Mouse (Mus musculus) heart, embryonic 16.5 days (tissue): Measurements from ENCODE around the gene Atp2a3. TPM values are rescaled to one million over a fixed set of nuclear protein-coding genes. Genes with fewer than 3 reads are reported as not detected.
A peak's percentile ranks its signal among the peaks of the same experiment; 100 is the strongest.

Experiments used
- ATAC-seq: fragments of 200-750 bp; cut with Nextera tagmentation; replicated peaks from 2 replicates; pipeline ENCODE4 v1.8.0; 2017; ENCODE audit warnings: moderate number of reproducible peaks; ENCODE audit not compliant: insufficient read depth, low FRiP score; ENCODE audit errors: extremely low read depth
- H3K27ac ChIP-seq: fragments of 300-500 bp; sonication (generic); 2 replicates; pipeline ENCODE4 v1.5.1; 2014; ENCODE audit warnings: mild to moderate bottlenecking, low read length, control low read depth, moderate library complexity
- H3K27me3 ChIP-seq: fragments of 300-500 bp; sonication (generic); 2 replicates; pipeline ENCODE4 v1.6.1; 2014; ENCODE audit warnings: low read length, mixed read lengths; ENCODE audit not compliant: control insufficient read depth, insufficient read depth
- H3K36me3 ChIP-seq: fragments of 300-500 bp; sonication (generic); 2 replicates; pipeline ENCODE4 v1.6.1; 2014; ENCODE audit not compliant: control insufficient read depth, insufficient read depth
- H3K4me1 ChIP-seq: fragments of 300-500 bp; sonication (generic); 2 replicates; pipeline ENCODE4 v1.6.1; 2014; ENCODE audit warnings: low read length, mixed read lengths; ENCODE audit not compliant: control insufficient read depth, insufficient read depth
- H3K4me2 ChIP-seq: fragments of 300-500 bp; sonication (generic); 2 replicates; pipeline ENCODE4 v1.6.1; 2014; ENCODE audit warnings: low read depth, mild to moderate bottlenecking, control low read depth, low read length
- H3K4me3 ChIP-seq: fragments of 300-500 bp; sonication (generic); 2 replicates; pipeline ENCODE4 v1.5.1; 2014; ENCODE audit warnings: mild to moderate bottlenecking, control low read depth, low read length
- H3K9ac ChIP-seq: fragments of 300-500 bp; sonication (generic); 2 replicates; pipeline ENCODE4 v1.6.1; 2014; ENCODE audit warnings: low read length, control low read depth
- H3K9me3 ChIP-seq: fragments of 300-500 bp; sonication (generic); replicated peaks from 2 replicates; pipeline ENCODE4 v1.6.1; 2016; ENCODE audit warnings: low read length; ENCODE audit not compliant: control insufficient read depth
- WGBS: fragments of 180-500 bp; shearing (Covaris S2); extraction: QIAGEN DNeasy Blood & Tissue Kit; methylation state at CpG from one replicate; pipeline ENCODE4 v1.1.7; 2014; 5-methylcytosine and 5-hydroxymethylcytosine counted together
- polyA plus RNA-seq: library from polyadenylated mRNA; unstranded; fragments of >200 nt; fragmentation: Nextera tagmentation; extraction: Ambion mirVana; gene quantifications from 2 replicates; pipeline ENCODE4 v1.2.1, GENCODE M21; 2015

Atp2a3 gene
- polyA plus RNA-seq, 1 experiment from 2014 or later, result 14.9 TPM

DNA sequence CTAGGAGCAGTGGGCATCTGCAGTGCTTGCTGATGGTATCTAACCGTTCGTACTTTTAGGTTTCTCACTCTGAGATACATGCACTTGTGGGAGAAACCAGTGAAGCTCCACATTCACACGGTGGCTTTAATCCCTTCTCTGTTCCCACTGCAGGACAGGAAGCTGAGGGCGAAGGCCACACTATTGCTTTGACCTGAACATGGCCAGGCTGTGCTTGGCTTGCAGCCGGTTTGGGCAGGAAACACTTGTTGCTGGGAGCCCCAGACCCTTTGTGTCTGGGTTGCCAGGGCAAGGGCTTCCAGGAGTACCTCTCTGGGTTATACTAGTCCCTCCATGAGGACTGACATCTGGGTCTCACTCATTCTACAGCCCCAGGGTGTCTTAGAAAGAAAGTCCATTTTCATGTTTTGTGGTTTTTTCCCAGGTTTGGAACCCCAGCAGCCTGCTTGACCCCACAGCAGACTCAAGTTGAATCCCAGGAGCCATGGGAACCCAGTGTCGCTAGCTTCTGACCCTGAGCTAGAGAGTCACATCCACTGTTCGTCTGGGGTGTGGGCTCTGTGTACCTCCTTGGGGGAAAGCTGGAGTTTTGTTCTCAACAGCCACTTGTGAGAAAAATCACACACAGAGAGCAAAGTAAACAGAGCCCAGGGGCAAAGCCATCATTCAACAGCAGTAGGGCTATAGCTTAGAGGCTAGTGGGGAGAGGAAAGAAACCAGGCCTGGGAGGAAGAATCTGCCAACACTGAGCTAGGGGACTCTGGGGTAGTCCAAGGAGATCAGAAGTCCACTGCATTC, 15.8 kb upstream of the Atp2a3 start:
- Histone ChIP-seq H3K4me3 (no peak overlapping the region), H3K4me1 (peaks cover 25% of the 10 kb centered on the region), H3K9ac (no peak overlapping the region), H3K4me2 (no peak overlapping the region), H3K36me3 (no peaks in the 10 kb centered on the region), H3K27me3 (no peaks in the 10 kb centered on the region; the same call in 1 of the 2 replicates), H3K9me3 (no peaks in the 10 kb centered on the region), H3K27ac (peak overlapping the region; percentile 74)
- 43% methylated on average over 7 of the region's 7 CpGs for WGBS
- no peak for ATAC-seq

DNA sequence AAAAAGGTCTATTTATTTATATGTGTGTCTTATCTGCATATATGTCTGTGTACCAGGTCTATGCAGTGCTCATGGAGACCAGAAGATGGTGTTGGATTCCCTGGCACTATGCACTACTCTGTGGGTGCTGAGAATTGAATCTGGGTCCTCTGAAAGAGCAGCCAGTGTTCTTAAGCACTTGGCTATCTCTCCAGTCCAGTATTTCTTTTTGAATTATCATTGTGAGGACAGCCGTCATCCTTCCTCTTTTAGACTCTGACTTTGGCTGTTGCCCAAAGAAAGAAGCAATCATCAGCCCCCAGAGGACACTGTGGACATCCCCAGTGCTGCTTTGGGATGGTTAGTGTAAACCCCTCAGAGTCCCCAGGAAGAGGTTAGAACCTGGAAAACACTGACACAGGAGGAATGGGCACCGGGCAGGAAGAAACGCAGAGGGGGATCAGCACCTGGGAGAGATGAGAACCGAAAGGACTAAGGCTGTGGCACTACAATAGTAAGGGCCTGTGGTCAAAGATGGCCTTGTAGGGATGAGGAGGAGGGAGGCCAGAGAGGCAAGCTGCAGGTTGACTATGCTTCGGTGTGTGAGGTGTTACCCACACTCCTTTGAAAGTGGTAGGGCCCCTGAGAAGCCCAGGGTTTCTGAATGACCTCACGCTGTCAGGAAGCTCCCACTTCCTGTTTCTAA, 15.0 kb upstream of the Atp2a3 start:
- Histone ChIP-seq H3K4me1 (peaks cover 26% of the 10 kb centered on the region), H3K9me3 (no peaks in the 10 kb centered on the region), H3K4me2 (0 out of 2 replicates have a peak overlapping the region, but pooled peaks have one; percentile 28), H3K4me3 (no peak overlapping the region), H3K27ac (peak overlapping the region; percentile 74), H3K27me3 (no peaks in the 10 kb centered on the region; the same call in 1 of the 2 replicates), H3K9ac (no peak overlapping the region), H3K36me3 (no peaks in the 10 kb centered on the region)
- WGBS, result 24% methylated on average over 6 of the region's 6 CpGs
- peak; percentile 56 for ATAC-seq

DNA sequence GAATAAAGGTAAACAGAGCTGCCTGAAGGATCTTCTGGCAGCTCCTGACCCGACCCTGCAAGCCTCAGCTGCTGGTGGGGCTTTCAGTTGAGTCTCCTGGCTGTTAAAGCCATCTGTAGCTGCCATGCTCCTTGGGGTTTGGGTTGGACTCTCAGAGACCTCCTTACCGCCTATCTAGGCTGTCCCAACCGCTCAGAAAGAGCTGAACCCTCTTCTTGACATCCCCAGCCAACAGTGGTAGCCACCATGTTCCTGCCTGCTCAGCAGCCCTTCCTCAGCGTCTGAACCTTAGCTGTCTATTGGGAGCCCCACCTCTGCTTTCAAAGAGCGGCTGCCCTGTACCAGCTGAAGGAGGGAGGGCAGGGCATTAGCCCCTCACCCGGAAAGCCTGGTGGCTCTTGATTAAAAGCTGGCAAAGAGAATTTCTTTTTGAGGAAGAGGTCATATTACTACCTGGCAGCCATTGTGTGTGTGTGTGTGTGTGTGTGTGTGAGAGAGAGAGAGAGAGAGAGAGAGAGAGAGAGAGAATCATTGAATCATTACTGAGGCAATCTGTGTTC, 14.3 kb upstream of the Atp2a3 start:
- H3K4me1 ChIP-seq, result peaks cover 32% of the 10 kb centered on the region
- H3K4me3 ChIP-seq, result no peak overlapping the region
- peak overlapping the region; percentile 74 for H3K27ac ChIP-seq
- no peak for ATAC-seq
- 31% methylated on average over 6 of the region's 6 CpGs for WGBS
- H3K9ac ChIP-seq, result no peak overlapping the region
- H3K27me3 ChIP-seq, result no peaks in the 10 kb centered on the region; the same call in 1 of the 2 replicates
- H3K9me3 ChIP-seq, result no peaks in the 10 kb centered on the region
- H3K4me2 ChIP-seq, result peak overlapping the region; percentile 28; the same call in 1 of the 2 replicates
- no peaks in the 10 kb centered on the region for H3K36me3 ChIP-seq

DNA sequence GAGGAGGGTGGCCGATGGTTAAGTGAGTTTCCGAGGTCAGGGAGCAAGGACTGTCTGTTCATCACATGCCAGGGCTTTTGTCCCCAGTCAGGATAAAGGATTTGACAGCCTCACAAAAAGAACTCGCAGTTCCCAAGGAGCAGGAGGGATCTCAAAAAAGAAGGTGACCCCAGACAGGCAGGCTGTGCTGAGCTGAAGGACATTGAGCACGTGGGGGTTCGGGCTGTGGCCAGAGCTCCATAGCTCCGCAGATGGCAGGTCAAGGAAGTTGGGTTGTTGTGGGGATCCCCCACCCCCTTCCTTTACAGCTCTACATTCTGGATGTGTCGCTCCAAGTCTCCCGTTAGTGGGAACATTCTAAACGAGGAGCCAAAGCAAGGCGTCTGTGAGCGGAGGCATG, 13.1 kb upstream of the Atp2a3 start:
- no peak for ATAC-seq
- no peak overlapping the region for H3K4me2 ChIP-seq
- WGBS, result 65% methylated on average over 11 of the region's 11 CpGs
- H3K27me3 ChIP-seq, result no peaks in the 10 kb centered on the region; the same call in 1 of the 2 replicates
- no peaks in the 10 kb centered on the region for H3K9me3 ChIP-seq
- peaks cover 41% of the 10 kb centered on the region for H3K4me1 ChIP-seq
- no peaks in the 10 kb centered on the region for H3K36me3 ChIP-seq
- no peak overlapping the region for H3K9ac ChIP-seq
- no peak overlapping the region for H3K4me3 ChIP-seq
- no peak overlapping the region for H3K27ac ChIP-seq

DNA sequence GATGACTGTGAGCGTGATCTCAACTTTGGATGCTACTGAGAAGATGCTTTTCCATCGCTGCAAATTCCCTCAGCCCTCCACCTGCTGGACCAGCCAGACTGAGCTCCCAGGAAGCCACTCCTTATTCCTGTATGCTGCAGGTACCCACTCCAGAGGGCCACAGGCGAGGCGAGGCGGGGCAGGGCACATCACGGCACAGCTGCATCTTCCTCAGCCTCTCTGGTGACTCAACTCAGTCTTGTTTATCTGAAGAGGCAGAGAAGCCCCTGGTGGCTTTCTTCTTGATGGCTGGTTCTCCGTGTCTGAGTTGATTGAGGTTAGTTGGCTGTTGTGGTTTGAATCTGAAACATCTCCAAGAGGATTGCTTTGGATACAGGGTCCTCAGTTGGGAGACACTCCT, 12.7 kb upstream of the Atp2a3 start:
- 72% methylated on average over 7 of the region's 7 CpGs for WGBS
- H3K9me3 ChIP-seq, result no peaks in the 10 kb centered on the region
- no peak overlapping the region for H3K4me2 ChIP-seq
- H3K4me3 ChIP-seq, result no peak overlapping the region
- no peak for ATAC-seq
- no peak overlapping the region for H3K9ac ChIP-seq
- H3K4me1 ChIP-seq, result peaks cover 45% of the 10 kb centered on the region
- H3K36me3 ChIP-seq, result no peaks in the 10 kb centered on the region
- no peaks in the 10 kb centered on the region for H3K27me3 ChIP-seq
- H3K27ac ChIP-seq, result no peak overlapping the region

DNA sequence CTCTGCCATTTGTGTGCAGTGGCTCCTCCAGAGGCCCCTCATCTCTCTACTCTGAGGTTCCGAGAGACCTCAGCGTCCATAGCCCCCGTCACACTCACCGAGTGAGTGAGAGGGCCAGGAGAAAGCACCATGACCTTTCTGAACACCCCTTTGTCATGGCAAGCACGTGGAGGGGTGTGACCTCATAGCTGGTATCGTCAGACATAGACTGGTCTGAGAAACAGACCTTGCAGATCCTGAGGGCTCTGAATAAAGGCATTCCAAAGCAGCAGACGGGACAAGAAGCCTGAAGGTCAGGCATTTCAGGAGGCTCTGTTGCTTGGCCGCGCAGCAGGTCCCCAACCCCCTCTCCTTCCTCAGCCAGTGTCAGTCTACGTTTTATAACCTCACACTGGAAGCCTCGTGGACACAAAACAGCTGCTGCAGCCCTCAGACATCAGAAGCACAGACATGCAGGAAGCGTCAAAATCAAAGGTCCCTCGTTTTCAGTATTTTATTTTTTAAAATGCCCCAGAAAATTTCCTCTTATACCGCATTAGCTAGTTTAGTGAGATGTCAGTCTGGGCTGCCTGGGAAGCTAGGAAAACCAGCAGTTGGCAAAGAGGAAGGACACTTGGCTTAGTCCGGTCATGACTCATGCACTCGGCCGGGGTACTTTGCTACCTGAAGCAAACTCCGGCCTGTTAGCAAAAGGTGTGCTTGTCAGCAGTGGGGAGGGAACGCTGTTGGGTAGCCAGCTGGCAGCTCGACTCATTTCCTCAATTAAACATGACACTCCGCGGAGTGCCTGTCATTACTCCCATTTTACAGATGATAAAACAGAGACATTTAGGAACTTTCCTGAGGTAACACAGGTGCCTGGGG, 9.6 kb upstream of the Atp2a3 start:
- peaks cover 42% of the 10 kb centered on the region for H3K4me1 ChIP-seq
- H3K27ac ChIP-seq, result 0 out of 2 replicates have a peak overlapping the region, but pooled peaks have one; percentile 23
- H3K9me3 ChIP-seq, result no peaks in the 10 kb centered on the region
- no peak for ATAC-seq
- no peak overlapping the region for H3K4me3 ChIP-seq
- 54% methylated on average over 22 of the region's 22 CpGs for WGBS
- no peaks in the 10 kb centered on the region for H3K27me3 ChIP-seq
- no peaks in the 10 kb centered on the region for H3K36me3 ChIP-seq
- no peak overlapping the region for H3K9ac ChIP-seq
- H3K4me2 ChIP-seq, result no peak overlapping the region

DNA sequence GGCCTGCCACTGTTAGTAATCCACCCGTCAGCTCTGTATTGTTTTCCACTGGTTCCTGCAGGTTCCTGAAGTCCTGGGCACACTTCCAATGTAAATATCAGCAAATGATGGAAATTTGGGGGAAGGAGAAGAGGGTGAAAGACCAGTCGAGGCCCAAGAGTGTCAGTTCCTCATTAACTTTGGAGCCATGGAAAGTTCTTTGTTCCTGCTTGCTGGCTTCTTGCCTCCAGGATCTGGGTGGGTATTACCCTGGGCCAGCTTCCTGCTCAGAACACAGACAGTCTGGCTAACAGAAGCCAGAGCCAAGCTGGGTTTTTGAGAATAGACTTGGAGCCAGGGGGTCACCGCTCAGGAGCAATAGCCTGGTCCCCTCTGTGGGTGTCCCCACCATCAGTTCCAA, 8.7 kb upstream of the Atp2a3 start:
- peak; percentile 35; the same call in 1 of the 2 replicates for ATAC-seq
- H3K4me1 ChIP-seq, result peaks cover 36% of the 10 kb centered on the region
- no peaks in the 10 kb centered on the region for H3K27me3 ChIP-seq
- WGBS, result 44% methylated on average over 3 of the region's 3 CpGs
- H3K9ac ChIP-seq, result no peak overlapping the region
- H3K27ac ChIP-seq, result peak overlapping the region; percentile 50
- no peaks in the 10 kb centered on the region for H3K36me3 ChIP-seq
- H3K4me2 ChIP-seq, result no peak overlapping the region
- H3K4me3 ChIP-seq, result no peak overlapping the region
- H3K9me3 ChIP-seq, result no peaks in the 10 kb centered on the region

DNA sequence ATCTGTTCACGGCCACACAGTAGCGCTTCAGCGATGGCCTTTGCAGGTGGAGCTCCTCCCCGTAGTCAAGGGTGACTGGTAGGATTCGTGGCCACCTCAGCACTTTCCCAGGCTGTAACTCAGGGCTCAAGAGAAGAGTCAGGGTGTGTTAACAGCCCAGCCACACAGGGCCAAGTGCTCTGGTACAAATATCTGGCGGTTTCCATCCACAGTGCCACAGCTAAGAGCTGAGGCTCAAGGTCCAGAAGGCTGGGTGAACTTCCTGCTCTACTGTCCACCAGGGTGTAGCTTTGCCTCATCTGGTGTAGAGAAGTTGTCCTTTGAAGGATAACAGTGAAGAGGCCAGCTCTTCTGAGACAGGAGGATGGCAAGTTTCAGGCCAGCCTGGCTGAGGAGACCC, 8.3 kb upstream of the Atp2a3 start:
- Histone ChIP-seq H3K9ac (no peak overlapping the region), H3K27ac (peak overlapping the region; percentile 50), H3K4me3 (no peak overlapping the region), H3K9me3 (no peaks in the 10 kb centered on the region), H3K4me1 (peaks cover 35% of the 10 kb centered on the region), H3K27me3 (no peaks in the 10 kb centered on the region), H3K4me2 (no peak overlapping the region), H3K36me3 (no peaks in the 10 kb centered on the region)
- 83% methylated on average over 6 of the region's 6 CpGs for WGBS
- ATAC-seq, result no peak
